Mouse (Mus musculus): ENCODE data around the gene Map1s.

Gene Map1s

GRCm38 (mm10) chr8:70899226-70899625 lies 6.5 kb upstream of the Map1s start:
- Histone ChIP-seq H3K4me3 (replicated peaks; ENCODE audit: low read length) (peak overlapping the region; percentile 91; the same call in 1 of the 2 replicates), H3K36me3 (ENCODE audit: insufficient read depth, low read length) (peaks cover 26% of the 10 kb centered on the region), H3K27me3 (ENCODE audit: insufficient read depth, low read length) (no peaks in the 10 kb centered on the region), H3K9me3 (ENCODE audit: low read length) (no peaks in the 10 kb centered on the region), H3K4me1 (replicated peaks; ENCODE audit: low read depth, low read length) (peaks cover 55% of the 10 kb centered on the region)
- no peak for TF ChIP-seq POU5F1 (IDR thresholded peaks at IDR 0.05; ENCODE audit: borderline replicate concordance, low read length)
- TF ChIP-seq NANOG (IDR thresholded peaks at IDR 0.05; ENCODE audit: borderline replicate concordance, low read length) = no peak
- TF ChIP-seq CTCF (conservative IDR thresholded peaks at IDR 0.05; ENCODE audit: low read length) = no peak

- Histone ChIP-seq H3K4me1 (replicated peaks; ENCODE audit: low read depth, low read length) (peaks cover 52% of the 10 kb centered on the region), H3K36me3 (ENCODE audit: insufficient read depth, low read length) (peaks cover 9% of the 10 kb centered on the region), H3K4me3 (replicated peaks; ENCODE audit: low read length) (no peak overlapping the region), H3K9me3 (ENCODE audit: low read length) (no peaks in the 10 kb centered on the region), H3K27me3 (ENCODE audit: insufficient read depth, low read length) (no peaks in the 10 kb centered on the region)
- no peak for TF ChIP-seq CTCF (conservative IDR thresholded peaks at IDR 0.05; ENCODE audit: low read length)
- TF ChIP-seq POU5F1 (IDR thresholded peaks at IDR 0.05; ENCODE audit: borderline replicate concordance, low read length) = no peak
- TF ChIP-seq NANOG (IDR thresholded peaks at IDR 0.05; ENCODE audit: borderline replicate concordance, low read length) = no peak
Measured at GRCm38 (mm10) chr8:70900872-70901387, 4.8 kb upstream of the Map1s start.

- Histone ChIP-seq H3K36me3 (ENCODE audit: insufficient read depth, low read length) (no peaks in the 10 kb centered on the region), H3K4me3 (replicated peaks; ENCODE audit: low read length) (0 out of 2 replicates have a peak overlapping the region, but pooled peaks have one; percentile 10), H3K9me3 (ENCODE audit: low read length) (no peaks in the 10 kb centered on the region), H3K27me3 (ENCODE audit: insufficient read depth, low read length) (no peaks in the 10 kb centered on the region), H3K4me1 (replicated peaks; ENCODE audit: low read depth, low read length) (peaks cover 58% of the 10 kb centered on the region)
- TF ChIP-seq CTCF (conservative IDR thresholded peaks at IDR 0.05; ENCODE audit: low read length) = no peak
- TF ChIP-seq NANOG (IDR thresholded peaks at IDR 0.05; ENCODE audit: borderline replicate concordance, low read length) = no peak
- no peak for TF ChIP-seq POU5F1 (IDR thresholded peaks at IDR 0.05; ENCODE audit: borderline replicate concordance, low read length)
Measured at GRCm38 (mm10) chr8:70902211-70902610, 3.5 kb upstream of the Map1s start.

- Histone ChIP-seq H3K36me3 (ENCODE audit: insufficient read depth, low read length) (peaks cover 5% of the 10 kb centered on the region), H3K27me3 (ENCODE audit: insufficient read depth, low read length) (no peaks in the 10 kb centered on the region), H3K4me3 (replicated peaks; ENCODE audit: low read length) (no peak overlapping the region), H3K9me3 (ENCODE audit: low read length) (no peaks in the 10 kb centered on the region), H3K4me1 (replicated peaks; ENCODE audit: low read depth, low read length) (peaks cover 65% of the 10 kb centered on the region)
- TF ChIP-seq NANOG (IDR thresholded peaks at IDR 0.05; ENCODE audit: borderline replicate concordance, low read length) (no peak), CTCF (conservative IDR thresholded peaks at IDR 0.05; ENCODE audit: low read length) (no peak), POU5F1 (IDR thresholded peaks at IDR 0.05; ENCODE audit: borderline replicate concordance, low read length) (no peak)
Measured at GRCm38 (mm10) chr8:70903112-70903511, 2.6 kb upstream of the Map1s start.

- Histone ChIP-seq H3K27me3 (ENCODE audit: insufficient read depth, low read length) (no peaks in the 10 kb centered on the region), H3K9me3 (ENCODE audit: low read length) (no peaks in the 10 kb centered on the region), H3K4me1 (replicated peaks; ENCODE audit: low read depth, low read length) (peaks cover 60% of the 10 kb centered on the region), H3K4me3 (replicated peaks; ENCODE audit: low read length) (no peak overlapping the region), H3K36me3 (ENCODE audit: insufficient read depth, low read length) (peaks cover 5% of the 10 kb centered on the region)
- TF ChIP-seq POU5F1 (IDR thresholded peaks at IDR 0.05; ENCODE audit: borderline replicate concordance, low read length) = no peak
- TF ChIP-seq NANOG (IDR thresholded peaks at IDR 0.05; ENCODE audit: borderline replicate concordance, low read length) = no peak
- TF ChIP-seq CTCF (conservative IDR thresholded peaks at IDR 0.05; ENCODE audit: low read length) = no peak
Measured at GRCm38 (mm10) chr8:70903582-70903981, 2.1 kb upstream of the Map1s start.

- H3K36me3 ChIP-seq (ENCODE audit: insufficient read depth, low read length) = peaks cover 10% of the 10 kb centered on the region
- H3K9me3 ChIP-seq (ENCODE audit: low read length) = no peaks in the 10 kb centered on the region
- H3K4me1 ChIP-seq (replicated peaks; ENCODE audit: low read depth, low read length) = peaks cover 60% of the 10 kb centered on the region
- TF ChIP-seq POU5F1 (IDR thresholded peaks at IDR 0.05; ENCODE audit: borderline replicate concordance, low read length) (no peak), CTCF (conservative IDR thresholded peaks at IDR 0.05; ENCODE audit: low read length) (no peak), NANOG (IDR thresholded peaks at IDR 0.05; ENCODE audit: borderline replicate concordance, low read length) (no peak)
- H3K4me3 ChIP-seq (replicated peaks; ENCODE audit: low read length) = no peak overlapping the region
- H3K27me3 ChIP-seq (ENCODE audit: insufficient read depth, low read length) = no peaks in the 10 kb centered on the region
Measured at GRCm38 (mm10) chr8:70904532-70904931, 1.2 kb upstream of the Map1s start.

- peak overlapping the region; percentile 94 for H3K4me3 ChIP-seq (replicated peaks; ENCODE audit: low read length)
- no peak for TF ChIP-seq NANOG (IDR thresholded peaks at IDR 0.05; ENCODE audit: borderline replicate concordance, low read length)
- TF ChIP-seq POU5F1 (IDR thresholded peaks at IDR 0.05; ENCODE audit: borderline replicate concordance, low read length) = no peak
- no peak for TF ChIP-seq CTCF (conservative IDR thresholded peaks at IDR 0.05; ENCODE audit: low read length)
Measured at GRCm38 (mm10) chr8:70905463-70905830, 285 bp upstream of the Map1s start.

GRCm38 (mm10) chr8:70907518-70907917 lies 1.8 kb downstream of the Map1s start:
- Histone ChIP-seq H3K4me1 (replicated peaks; ENCODE audit: low read depth, low read length) (peaks cover 68% of the 10 kb centered on the region), H3K9me3 (ENCODE audit: low read length) (no peaks in the 10 kb centered on the region), H3K36me3 (ENCODE audit: insufficient read depth, low read length) (peaks cover 33% of the 10 kb centered on the region), H3K27me3 (ENCODE audit: insufficient read depth, low read length) (no peaks in the 10 kb centered on the region), H3K4me3 (replicated peaks; ENCODE audit: low read length) (no peak overlapping the region)
- TF ChIP-seq CTCF (conservative IDR thresholded peaks at IDR 0.05; ENCODE audit: low read length) = no peak
- TF ChIP-seq NANOG (IDR thresholded peaks at IDR 0.05; ENCODE audit: borderline replicate concordance, low read length) = no peak
- no peak for TF ChIP-seq POU5F1 (IDR thresholded peaks at IDR 0.05; ENCODE audit: borderline replicate concordance, low read length)

More at GRCm38 (mm10) chr8:70905463-70905830, 285 bp upstream of the Map1s start:
- Histone ChIP-seq H3K4me1 (replicated peaks; ENCODE audit: low read depth, low read length) (peaks cover 61% of the 10 kb centered on the region), H3K27me3 (ENCODE audit: insufficient read depth, low read length) (no peaks in the 10 kb centered on the region), H3K36me3 (ENCODE audit: insufficient read depth, low read length) (peaks cover 13% of the 10 kb centered on the region), H3K9me3 (ENCODE audit: low read length) (no peaks in the 10 kb centered on the region)

- Histone ChIP-seq H3K27me3 (ENCODE audit: insufficient read depth, low read length) (no peaks in the 10 kb centered on the region), H3K4me1 (replicated peaks; ENCODE audit: low read depth, low read length) (peaks cover 79% of the 10 kb centered on the region), H3K4me3 (replicated peaks; ENCODE audit: low read length) (no peak overlapping the region), H3K9me3 (ENCODE audit: low read length) (no peaks in the 10 kb centered on the region), H3K36me3 (ENCODE audit: insufficient read depth, low read length) (peaks cover 74% of the 10 kb centered on the region)
- peak; percentile 46 for TF ChIP-seq CTCF (conservative IDR thresholded peaks at IDR 0.05; ENCODE audit: low read length)
- TF ChIP-seq POU5F1 (IDR thresholded peaks at IDR 0.05; ENCODE audit: borderline replicate concordance, low read length) = no peak
- no peak for TF ChIP-seq NANOG (IDR thresholded peaks at IDR 0.05; ENCODE audit: borderline replicate concordance, low read length)
Measured at GRCm38 (mm10) chr8:70911596-70911995, 5.9 kb downstream of the Map1s start.
